In genomic region chr6:53596402-53596801, GRCm38 (mm10) we compare ENCODE assay signal across 25 mouse cellular contexts.
"Had no signal": no experiment of that assay in that cellular context is flagged by ENCODE, and none has a peak within 500 bp of the region (broad histone marks: within the 10 kb centered on the region; RNA-seq: fewer than 3 reads in every experiment).

No protein-coding gene starts in this region.

- H3K9ac ChIP-seq: heart, embryonic 13.5 days; heart, embryonic 15.5 days; hindbrain, embryonic 13.5 days; hindbrain, embryonic 15.5 days; kidney, embryonic 15.5 days; limb, embryonic 12.5 days; liver, embryonic 13.5 days had no signal

- H3K27me3 ChIP-seq: heart, embryonic 13.5 days; heart, embryonic 15.5 days; hindbrain, embryonic 13.5 days; hindbrain, embryonic 15.5 days; limb, embryonic 12.5 days; liver, embryonic 13.5 days had no signal

- H3K4me3 ChIP-seq: heart, adult 2 months; heart, embryonic 13.5 days; heart, embryonic 15.5 days; hindbrain, embryonic 13.5 days; hindbrain, embryonic 15.5 days; kidney, embryonic 15.5 days; limb, embryonic 12.5 days; liver, embryonic 13.5 days had no signal

- H3K4me2 ChIP-seq: heart, embryonic 11.5 days; heart, embryonic 13.5 days; heart, embryonic 15.5 days; hindbrain, embryonic 13.5 days; hindbrain, embryonic 15.5 days; kidney, embryonic 15.5 days; limb, embryonic 12.5 days; liver, embryonic 11.5 days; liver, embryonic 13.5 days had no signal

- H3K27ac ChIP-seq: heart, adult 2 months; heart, embryonic 13.5 days; heart, embryonic 15.5 days; hindbrain, embryonic 13.5 days; hindbrain, embryonic 15.5 days; hindbrain, postnatal 0 days; kidney, embryonic 15.5 days; kidney, postnatal 0 days; limb, embryonic 12.5 days; liver, embryonic 13.5 days had no signal

- H3K9me3 ChIP-seq: heart, embryonic 13.5 days; heart, embryonic 15.5 days; hindbrain, embryonic 13.5 days; hindbrain, embryonic 15.5 days; kidney, embryonic 15.5 days; liver, embryonic 13.5 days had no signal

- H3K36me3 ChIP-seq: heart, embryonic 15.5 days; hindbrain, embryonic 13.5 days; hindbrain, embryonic 15.5 days; kidney, embryonic 15.5 days; liver, embryonic 13.5 days had no signal

- H3K4me1 ChIP-seq: liver, embryonic 13.5 days had no signal

- DNase-seq: gastrocnemius, postnatal 25 days; heart, adult 11 months; heart, adult 2 months; heart, postnatal 14 days; heart, postnatal 36 days; kidney, adult 11 months; kidney, adult 2 months; kidney, adult 9 months; kidney, postnatal 14 days; kidney, postnatal 36 days; layer of hippocampus, adult 9-11 months; layer of hippocampus, postnatal 36 days; left cerebral cortex, postnatal 4 days; liver; liver, embryonic 13.5 days had no signal
